Mouse (Mus musculus): ENCODE measurements around the gene Dtx1. TPM values are rescaled to one million over a fixed set of nuclear protein-coding genes. Genes with fewer than 3 reads are reported as not detected.

Dtx1 gene
- polyA plus RNA-seq, 1 experiment from 2014 or later, result 7.4 TPM

DNA sequence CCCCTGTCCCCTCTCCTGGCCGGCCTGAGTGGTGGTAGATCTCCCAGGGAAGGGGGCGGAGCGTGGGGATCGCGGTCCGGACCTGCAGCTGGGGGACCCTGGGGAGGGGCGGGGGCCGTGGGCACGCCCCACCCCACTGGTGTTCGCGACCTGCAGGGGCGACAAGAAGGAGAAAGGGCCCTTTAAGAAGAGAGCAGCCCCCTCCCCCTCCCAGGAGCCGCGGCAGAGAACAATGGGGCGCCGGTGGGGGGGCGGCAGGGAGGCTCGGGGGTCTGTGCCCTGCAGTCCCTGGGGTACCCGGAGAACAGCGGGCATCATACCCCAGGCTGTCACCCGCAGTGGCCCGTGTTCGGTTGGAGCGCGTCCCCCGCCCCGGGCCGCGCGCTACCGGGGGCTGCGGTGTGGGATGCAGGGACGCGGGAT is 890 bp downstream of the Dtx1 start:
- peaks cover 51% of the 10 kb centered on the region for H3K27me3 ChIP-seq (ENCODE audit: control insufficient read depth, insufficient read depth, low read length)
- H3K4me1 ChIP-seq (ENCODE audit: control insufficient read depth, insufficient read depth, low read length), result peaks cover 24% of the 10 kb centered on the region
- ATAC-seq (ENCODE audit: insufficient read depth, low FRiP score, low TSS enrichment) (no peak), DNase-seq (ENCODE audit: low spot score) (no peak)
- H3K4me2 ChIP-seq (ENCODE audit: low read depth), result peak overlapping the region; percentile 71
- peak overlapping the region; percentile 46 for H3K4me3 ChIP-seq (ENCODE audit: low read depth, low read length)
- no peaks in the 10 kb centered on the region for H3K9me3 ChIP-seq (ENCODE audit: control insufficient read depth, low read length)
- 2% methylated on average over 30 of the region's 34 CpGs for WGBS
- peak overlapping the region; percentile 64 for H3K9ac ChIP-seq (ENCODE audit: low read length)
- no peaks in the 10 kb centered on the region for H3K36me3 ChIP-seq (ENCODE audit: control insufficient read depth, insufficient read depth, low read length)
- peak overlapping the region; percentile 7; the same call in 1 of the 2 replicates for H3K27ac ChIP-seq (ENCODE audit: low read depth, low read length)

DNA sequence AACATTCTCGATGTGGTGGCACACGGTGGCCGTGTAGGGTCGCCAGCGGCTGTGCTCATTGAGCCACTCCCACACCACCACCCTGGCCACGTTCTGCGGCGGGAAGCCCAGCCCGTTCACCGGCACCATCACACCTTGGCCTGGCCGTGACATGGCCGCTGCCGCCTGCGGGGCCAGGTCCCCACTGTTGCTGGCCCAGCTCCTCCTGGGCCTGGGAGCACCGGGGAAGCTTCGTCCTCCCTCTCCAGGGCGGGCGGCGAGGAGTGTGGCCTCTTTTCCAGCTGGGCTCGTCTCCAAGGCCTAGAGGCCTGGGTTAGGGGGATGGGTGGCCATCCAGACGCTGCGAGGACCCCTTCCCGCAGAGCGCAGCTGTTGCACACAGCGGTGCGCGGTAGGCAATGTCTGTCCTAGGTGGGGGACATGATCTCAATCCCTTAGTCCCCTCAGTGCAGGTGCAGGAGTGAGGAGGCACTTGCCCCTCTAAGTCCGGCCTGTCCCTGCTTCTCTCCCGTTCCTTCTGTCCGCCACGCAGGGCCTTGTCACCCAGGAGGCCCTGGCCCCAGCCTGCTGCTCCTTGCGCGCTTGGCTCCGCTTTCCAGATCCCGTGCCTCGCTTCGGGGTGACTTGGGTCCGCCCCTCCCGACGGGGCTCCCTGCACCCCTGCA is 1.4 kb downstream of the Dtx1 start:
- ATAC-seq (ENCODE audit: insufficient read depth, low FRiP score, low TSS enrichment) (no peak), DNase-seq (ENCODE audit: low spot score) (peak; percentile 55)
- WGBS, result 4% methylated on average over 37 of the region's 40 CpGs
- Histone ChIP-seq H3K4me2 (ENCODE audit: low read depth) (peak overlapping the region; percentile 71), H3K27ac (ENCODE audit: low read depth, low read length) (peak overlapping the region; percentile 7; the same call in 1 of the 2 replicates), H3K9ac (ENCODE audit: low read length) (peak overlapping the region; percentile 64), H3K9me3 (ENCODE audit: control insufficient read depth, low read length) (no peaks in the 10 kb centered on the region), H3K27me3 (ENCODE audit: control insufficient read depth, insufficient read depth, low read length) (peaks cover 52% of the 10 kb centered on the region), H3K4me1 (ENCODE audit: control insufficient read depth, insufficient read depth, low read length) (peaks cover 24% of the 10 kb centered on the region), H3K4me3 (ENCODE audit: low read depth, low read length) (peak overlapping the region; percentile 46), H3K36me3 (ENCODE audit: control insufficient read depth, insufficient read depth, low read length) (no peaks in the 10 kb centered on the region)

- Histone ChIP-seq H3K36me3 (ENCODE audit: control insufficient read depth, insufficient read depth, low read length) (no peaks in the 10 kb centered on the region), H3K4me2 (ENCODE audit: low read depth) (peak overlapping the region; percentile 44), H3K9ac (ENCODE audit: low read length) (no peak overlapping the region), H3K9me3 (ENCODE audit: control insufficient read depth, low read length) (no peaks in the 10 kb centered on the region), H3K27me3 (ENCODE audit: control insufficient read depth, insufficient read depth, low read length) (peaks cover 37% of the 10 kb centered on the region), H3K4me1 (ENCODE audit: control insufficient read depth, insufficient read depth, low read length) (peaks cover 24% of the 10 kb centered on the region), H3K27ac (ENCODE audit: low read depth, low read length) (no peak overlapping the region), H3K4me3 (ENCODE audit: low read depth, low read length) (peak overlapping the region; percentile 12)
- DNase-seq (ENCODE audit: low spot score), result no peak
- WGBS, result 46% methylated on average over 13 of the region's 13 CpGs
- ATAC-seq (ENCODE audit: insufficient read depth, low FRiP score, low TSS enrichment), result no peak
Observed at GRCm38 (mm10) chr5:120706976-120707375, 4.8 kb downstream of the Dtx1 start.

DNA sequence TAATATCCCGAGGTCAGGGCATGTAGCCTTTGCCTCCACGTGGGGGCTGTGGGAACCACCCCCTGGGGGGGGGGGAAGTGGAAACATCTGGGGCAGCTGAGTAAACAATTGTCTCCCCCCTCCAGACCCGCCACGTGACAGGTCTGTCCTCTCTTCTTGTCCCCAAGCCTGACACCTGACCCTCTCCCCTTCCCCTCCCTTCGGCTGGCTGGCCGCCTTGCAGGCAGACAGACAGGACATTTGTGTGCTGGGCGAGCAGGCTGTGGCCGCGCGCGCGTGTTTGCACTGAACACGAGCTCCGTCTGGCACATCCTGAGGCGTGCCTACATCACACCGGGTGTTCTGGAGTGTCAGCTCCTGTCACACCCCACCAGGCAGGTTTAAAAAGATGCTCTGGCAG is 5.2 kb downstream of the Dtx1 start:
- Histone ChIP-seq H3K27ac (ENCODE audit: low read depth, low read length) (no peak overlapping the region), H3K4me1 (ENCODE audit: control insufficient read depth, insufficient read depth, low read length) (peaks cover 24% of the 10 kb centered on the region), H3K9ac (ENCODE audit: low read length) (no peak overlapping the region; the same call in 1 of the 2 replicates), H3K36me3 (ENCODE audit: control insufficient read depth, insufficient read depth, low read length) (no peaks in the 10 kb centered on the region), H3K4me2 (ENCODE audit: low read depth) (peak overlapping the region; percentile 44), H3K9me3 (ENCODE audit: control insufficient read depth, low read length) (no peaks in the 10 kb centered on the region), H3K27me3 (ENCODE audit: control insufficient read depth, insufficient read depth, low read length) (peaks cover 32% of the 10 kb centered on the region), H3K4me3 (ENCODE audit: low read depth, low read length) (peak overlapping the region; percentile 12)
- 10% methylated on average over 16 of the region's 16 CpGs for WGBS
- no peak for ATAC-seq (ENCODE audit: insufficient read depth, low FRiP score, low TSS enrichment)
- DNase-seq (ENCODE audit: low spot score), result peak; percentile 56

GRCm38 (mm10) chr5:120704421-120704820 is 7.3 kb downstream of the Dtx1 start:
- DNase-seq (ENCODE audit: low spot score) (no peak), ATAC-seq (ENCODE audit: insufficient read depth, low FRiP score, low TSS enrichment) (no peak)
- Histone ChIP-seq H3K4me3 (ENCODE audit: low read depth, low read length) (no peak overlapping the region), H3K4me2 (ENCODE audit: low read depth) (no peak overlapping the region), H3K27me3 (ENCODE audit: control insufficient read depth, insufficient read depth, low read length) (peaks cover 18% of the 10 kb centered on the region), H3K36me3 (ENCODE audit: control insufficient read depth, insufficient read depth, low read length) (no peaks in the 10 kb centered on the region), H3K9ac (ENCODE audit: low read length) (no peak overlapping the region), H3K9me3 (ENCODE audit: control insufficient read depth, low read length) (no peaks in the 10 kb centered on the region), H3K27ac (ENCODE audit: low read depth, low read length) (no peak overlapping the region), H3K4me1 (ENCODE audit: control insufficient read depth, insufficient read depth, low read length) (peaks cover 6% of the 10 kb centered on the region; the same call in 1 of the 2 replicates)
- 55% methylated on average over 6 of the region's 6 CpGs for WGBS

- ATAC-seq (ENCODE audit: insufficient read depth, low FRiP score, low TSS enrichment), result no peak
- Histone ChIP-seq H3K4me2 (ENCODE audit: low read depth) (no peak overlapping the region), H3K9ac (ENCODE audit: low read length) (no peak overlapping the region), H3K36me3 (ENCODE audit: control insufficient read depth, insufficient read depth, low read length) (no peaks in the 10 kb centered on the region), H3K4me1 (ENCODE audit: control insufficient read depth, insufficient read depth, low read length) (peaks cover 6% of the 10 kb centered on the region; the same call in 1 of the 2 replicates), H3K27ac (ENCODE audit: low read depth, low read length) (no peak overlapping the region), H3K27me3 (ENCODE audit: control insufficient read depth, insufficient read depth, low read length) (peaks cover 17% of the 10 kb centered on the region), H3K4me3 (ENCODE audit: low read depth, low read length) (no peak overlapping the region), H3K9me3 (ENCODE audit: control insufficient read depth, low read length) (no peaks in the 10 kb centered on the region)
- DNase-seq (ENCODE audit: low spot score), result no peak
- 80% methylated on average over 3 of the region's 3 CpGs for WGBS
Observed at GRCm38 (mm10) chr5:120703660-120704059, 8.1 kb downstream of the Dtx1 start.

- whole genome bisulfite sequencing, result 81% methylated on average over 2 of the region's 2 CpGs
- DNase-seq (ENCODE audit: low spot score) (no peak), ATAC-seq (ENCODE audit: insufficient read depth, low FRiP score, low TSS enrichment) (no peak)
- Histone ChIP-seq H3K9me3 (ENCODE audit: control insufficient read depth, low read length) (no peaks in the 10 kb centered on the region), H3K4me3 (ENCODE audit: low read depth, low read length) (no peak overlapping the region), H3K27me3 (ENCODE audit: control insufficient read depth, insufficient read depth, low read length) (peaks cover 17% of the 10 kb centered on the region), H3K27ac (ENCODE audit: low read depth, low read length) (no peak overlapping the region), H3K4me2 (ENCODE audit: low read depth) (no peak overlapping the region), H3K9ac (ENCODE audit: low read length) (no peak overlapping the region), H3K36me3 (ENCODE audit: control insufficient read depth, insufficient read depth, low read length) (no peaks in the 10 kb centered on the region), H3K4me1 (ENCODE audit: control insufficient read depth, insufficient read depth, low read length) (peaks cover 6% of the 10 kb centered on the region; the same call in 1 of the 2 replicates)
Observed at GRCm38 (mm10) chr5:120702969-120703368, 8.8 kb downstream of the Dtx1 start.

GRCm38 (mm10) chr5:120702421-120702820 is 9.3 kb downstream of the Dtx1 start:
- peaks cover 6% of the 10 kb centered on the region; the same call in 1 of the 2 replicates for H3K4me1 ChIP-seq (ENCODE audit: control insufficient read depth, insufficient read depth, low read length)
- no peak for DNase-seq (ENCODE audit: low spot score)
- no peak overlapping the region for H3K9ac ChIP-seq (ENCODE audit: low read length)
- H3K4me3 ChIP-seq (ENCODE audit: low read depth, low read length), result no peak overlapping the region
- ATAC-seq (ENCODE audit: insufficient read depth, low FRiP score, low TSS enrichment), result no peak
- no peak overlapping the region for H3K27ac ChIP-seq (ENCODE audit: low read depth, low read length)
- peaks cover 12% of the 10 kb centered on the region for H3K27me3 ChIP-seq (ENCODE audit: control insufficient read depth, insufficient read depth, low read length)
- no peaks in the 10 kb centered on the region for H3K36me3 ChIP-seq (ENCODE audit: control insufficient read depth, insufficient read depth, low read length)
- no peak overlapping the region for H3K4me2 ChIP-seq (ENCODE audit: low read depth)
- WGBS, result 87% methylated on average over 4 of the region's 4 CpGs
- no peaks in the 10 kb centered on the region for H3K9me3 ChIP-seq (ENCODE audit: control insufficient read depth, low read length)
